Mouse (Mus musculus) embryo, embryonic 9.5 days (tissue): Measurements from ENCODE around the gene Defb11.
"Not testable (repeated sequence)": the region's sequence is repeated elsewhere in the genome, so short reads cannot be mapped to it uniquely, and the experiment has no call there.

Source experiments
- DNase-seq: peaks from one replicate; pipeline ENCODE4 v3.0.0-alpha.2; 2017; ENCODE audit errors: extremely low spot score

Defb11 gene

GRCm38 (mm10) chr8:21906290-21906689, at the start of gene Defb11:
Gene Defb11, minus strand, starts transcription at chr8:21906412.
- DNase-seq = not testable (repeated sequence)

DNA sequence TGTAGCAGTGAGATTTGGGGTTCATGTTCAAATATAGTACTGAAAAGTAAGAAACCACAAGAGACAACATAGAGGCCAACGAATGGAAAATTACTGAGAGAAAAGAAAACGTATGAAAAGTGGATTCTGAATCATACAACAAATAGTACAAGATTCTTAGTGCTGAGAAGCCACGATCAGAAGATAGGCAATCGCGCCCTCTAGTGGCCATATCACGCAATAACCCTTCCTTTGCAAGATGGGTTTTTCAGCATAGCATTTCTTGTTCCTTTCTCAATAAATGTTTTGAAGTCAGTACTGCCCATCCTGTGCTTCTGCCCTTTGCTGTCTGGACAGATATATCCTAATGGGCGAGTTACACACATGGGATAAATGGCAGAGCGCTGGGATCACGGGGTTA, 49.1 kb upstream of the Defb11 start:
- peak; percentile 14 for DNase-seq

DNA sequence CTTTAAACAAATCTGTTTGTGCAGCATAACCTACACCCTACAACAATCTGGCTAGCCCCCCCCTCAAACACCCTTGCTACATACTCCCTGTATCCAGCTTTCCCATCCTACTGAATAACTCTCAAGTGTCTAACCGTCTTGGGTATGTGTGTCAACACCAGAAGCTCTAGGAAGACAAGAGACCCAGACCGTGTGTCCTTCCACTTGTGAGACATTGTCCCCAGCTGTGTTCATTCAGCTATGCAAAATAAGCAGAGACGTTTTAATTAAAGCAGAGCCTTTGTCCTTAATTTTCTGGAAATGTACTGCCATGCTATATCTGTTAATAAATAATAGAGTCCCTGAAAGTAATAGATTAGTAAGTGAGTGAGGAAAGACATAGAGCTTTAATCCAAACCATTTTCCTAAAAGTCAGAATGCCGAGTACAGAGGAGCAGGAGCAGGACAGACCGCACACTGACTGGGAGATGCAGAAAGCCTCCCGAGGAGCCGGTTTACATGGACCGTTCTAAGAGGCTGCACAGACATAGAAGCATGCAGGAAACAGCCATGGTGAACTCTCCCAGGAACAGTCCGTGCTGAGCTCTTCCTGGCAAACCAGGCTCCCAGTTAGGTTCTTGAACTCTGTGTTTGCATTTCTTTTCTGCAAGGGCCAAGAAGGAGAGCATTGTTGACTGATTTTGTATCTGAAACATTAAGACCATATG, 41.3 kb upstream of the Defb11 start:
- no peak for DNase-seq

GRCm38 (mm10) chr8:21946462-21946861, 40.2 kb upstream of the Defb11 start, which contains the start of gene Defb13:
Gene Defb13, plus strand, starts transcription at chr8:21946762.
- DNase-seq = no peak

DNA sequence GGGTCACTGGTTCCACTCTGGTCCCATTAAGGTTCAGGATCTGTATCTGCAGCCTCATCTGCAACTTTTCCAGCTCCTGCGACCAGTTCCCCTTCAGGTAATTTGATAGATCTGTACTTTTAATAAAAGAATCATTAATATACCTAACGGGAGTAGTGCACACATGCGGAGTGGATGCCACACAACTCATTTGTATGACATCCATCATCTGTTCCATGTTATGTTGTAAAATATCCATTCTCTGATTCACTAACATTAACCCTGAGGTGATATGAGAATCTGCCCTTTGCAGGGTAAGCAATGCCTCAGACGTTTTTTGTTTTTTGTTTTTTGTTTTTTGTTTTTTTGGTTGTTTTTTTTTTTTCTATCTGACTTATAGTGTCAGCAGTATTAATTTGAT, 31.8 kb upstream of the Defb11 start, which contains the start of gene Defb35:
TSS of gene Defb35 (plus strand) at position 301 of the 400 bp plus-strand sequence.
- DNase-seq = not testable (repeated sequence)

GRCm38 (mm10) chr8:21932610-21933009, 26.4 kb upstream of the Defb11 start, which contains the start of gene Defb15:
Gene Defb15, minus strand, starts transcription at chr8:21932710.
- no peak for DNase-seq

DNA sequence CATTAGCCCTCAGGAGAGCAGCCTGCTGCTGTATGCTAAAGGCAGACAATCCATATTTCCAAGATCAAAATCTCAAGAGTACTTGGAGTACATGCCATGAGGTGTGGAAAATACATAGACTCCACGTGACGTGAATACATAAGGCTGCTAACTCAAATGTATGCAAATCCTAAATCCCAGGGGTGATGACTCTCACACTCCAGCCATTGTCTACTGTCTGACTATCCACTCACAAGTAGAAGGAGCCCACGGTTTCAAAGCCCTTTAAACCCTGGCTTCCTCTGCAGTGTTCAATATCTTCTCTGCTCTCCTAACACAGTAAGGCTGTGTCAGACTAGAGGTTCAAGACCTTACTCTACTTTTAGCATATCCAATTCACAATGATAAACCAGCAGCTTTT, 24.5 kb upstream of the Defb11 start:
- DNase-seq = not testable (repeated sequence)

- no peak for DNase-seq
Observed at GRCm38 (mm10) chr8:21915625-21916024, 9.4 kb upstream of the Defb11 start.

GRCm38 (mm10) chr8:21912554-21912953, 6.3 kb upstream of the Defb11 start:
- no peak for DNase-seq

DNA sequence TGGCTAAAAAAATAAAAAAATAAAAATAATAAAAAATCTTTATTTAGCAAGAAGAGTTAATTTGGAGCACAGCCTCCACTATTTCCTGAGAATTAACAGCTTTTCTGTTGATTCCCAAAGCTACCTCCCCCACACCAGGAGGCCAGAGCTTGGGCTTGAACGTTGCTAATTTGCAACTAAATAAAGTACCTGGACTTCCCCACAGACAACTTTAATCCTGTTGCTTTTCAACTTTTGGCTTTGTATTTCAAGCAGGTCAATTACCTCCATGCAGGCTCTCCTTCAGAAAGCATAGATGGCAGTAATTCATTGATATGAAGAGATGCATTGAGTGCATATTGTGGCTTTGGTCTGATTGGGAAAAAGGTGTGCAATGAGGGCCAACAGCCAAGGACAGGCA, 5.7 kb upstream of the Defb11 start:
- DNase-seq = no peak

DNA sequence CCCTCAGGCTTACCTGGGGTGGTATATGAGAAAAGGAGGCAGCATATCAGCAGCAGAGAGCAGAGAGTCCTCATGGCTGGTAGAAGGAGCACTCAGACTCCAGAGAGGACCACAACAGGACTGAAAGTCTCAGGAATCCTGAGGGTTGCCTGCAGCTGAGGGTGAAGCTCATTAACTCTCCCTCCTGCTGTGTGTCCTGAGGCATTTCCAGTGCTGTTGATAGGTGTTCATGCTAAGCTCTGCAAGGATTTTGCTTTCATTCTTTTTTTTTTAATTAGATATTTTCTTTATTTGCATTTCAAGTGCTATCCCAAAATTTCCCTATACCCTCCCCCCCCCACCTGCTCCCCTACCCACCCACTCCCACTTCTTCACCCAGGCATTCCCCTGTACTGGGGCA, 20.9 kb downstream of the Defb11 start, which contains the start of gene Defb9:
TSS of gene Defb9 (minus strand) at position 101 of the 400 bp plus-strand sequence.
- DNase-seq = not testable (repeated sequence)

DNA sequence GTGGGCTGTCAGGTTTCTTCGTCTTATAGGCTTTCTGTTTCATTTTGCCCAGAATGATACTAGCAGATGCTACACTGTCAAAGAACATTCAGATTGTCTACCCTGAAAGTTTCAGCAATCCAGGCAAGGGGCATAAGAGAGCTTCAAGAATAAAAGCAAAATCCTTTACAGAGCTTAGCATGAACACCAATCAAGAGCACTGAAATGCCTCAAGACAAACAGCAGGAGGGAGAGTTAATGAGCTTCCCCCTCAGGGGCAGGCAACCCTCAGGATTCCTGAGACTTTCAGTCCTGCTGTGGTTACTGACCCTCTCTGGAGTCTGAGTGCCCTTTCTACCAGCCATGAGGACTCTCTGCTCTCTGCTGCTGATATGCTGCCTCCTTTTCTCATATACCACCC, 47.6 kb downstream of the Defb11 start, which contains the start of gene Defb10:
TSS of gene Defb10 (plus strand) at position 316 of the 400 bp plus-strand sequence.
- not testable (repeated sequence) for DNase-seq
